Mouse (Mus musculus) embryonic facial prominence, embryonic 14.5 days (tissue): Measurements from ENCODE around the gene Csf2. TPM values are rescaled to one million over a fixed set of nuclear protein-coding genes. Genes with fewer than 3 reads are reported as not detected.

Experiments
- ATAC-seq: fragments of 200-750 bp; cut with Nextera tagmentation; 2 replicates; pipeline ENCODE4 v1.8.0; 2017; ENCODE audit warnings: low read depth, moderate number of reproducible peaks, moderate TSS enrichment
- DNase-seq: peaks from one replicate; pipeline ENCODE4 v3.0.0-alpha.2; 2015; ENCODE audit warnings: low spot score
- H3K27ac ChIP-seq: fragments of 300-500 bp; sonication (generic); replicated peaks from 2 replicates; pipeline ENCODE4 v1.5.1; 2014; ENCODE audit warnings: low read depth, mild to moderate bottlenecking, low read length, moderate library complexity
- H3K27me3 ChIP-seq: fragments of 300-500 bp; sonication (generic); replicated peaks from 2 replicates; pipeline ENCODE4 v1.6.1; 2014; ENCODE audit warnings: low read length; ENCODE audit not compliant: control insufficient read depth, insufficient read depth
- H3K36me3 ChIP-seq: fragments of 300-500 bp; sonication (generic); 2 replicates; pipeline ENCODE4 v1.6.1; 2014; ENCODE audit warnings: low read length, mixed read lengths; ENCODE audit not compliant: control insufficient read depth, insufficient read depth
- H3K4me1 ChIP-seq: fragments of 300-500 bp; sonication (generic); 2 replicates; pipeline ENCODE4 v1.6.1; 2014; ENCODE audit warnings: antibody characterized with exemption, low read length; ENCODE audit not compliant: control insufficient read depth, insufficient read depth
- H3K4me2 ChIP-seq: fragments of 300-500 bp; sonication (generic); 2 replicates; pipeline ENCODE4 v1.6.1; 2014; ENCODE audit warnings: low read depth, mild to moderate bottlenecking, low read length, moderate library complexity, mixed read lengths
- H3K4me3 ChIP-seq: fragments of 300-500 bp; sonication (generic); 2 replicates; pipeline ENCODE4 v1.5.1; 2014; ENCODE audit warnings: low read depth, mild to moderate bottlenecking, low read length
- H3K9ac ChIP-seq: fragments of 300-500 bp; sonication (generic); 2 replicates; pipeline ENCODE4 v1.6.1; 2014; ENCODE audit warnings: low read depth, mild to moderate bottlenecking, low read length, moderate library complexity, mixed read lengths
- H3K9me3 ChIP-seq: fragments of 300-500 bp; sonication (generic); 2 replicates; pipeline ENCODE4 v1.6.1; 2016; ENCODE audit warnings: low read length; ENCODE audit not compliant: control insufficient read depth
- WGBS: fragments of 180-500 bp; shearing (Covaris S2); extraction: QIAGEN DNeasy Blood & Tissue Kit; methylation state at CpG from one replicate; pipeline ENCODE4 v1.1.7; 2014; 5-methylcytosine and 5-hydroxymethylcytosine counted together
- polyA plus RNA-seq: library from polyadenylated mRNA; unstranded; fragments of >200 nt; fragmentation: Nextera tagmentation; extraction: Ambion mirVana; gene quantifications from 2 replicates; pipeline ENCODE4 v1.2.1, GENCODE M21; 2014

Csf2 gene
- polyA plus RNA-seq, 1 experiment from 2014 or later: not detected

- H3K9me3 ChIP-seq: no peaks in the 10 kb centered on the region
- WGBS: 78% methylated on average over 5 of the region's 5 CpGs
These were observed 22.0 kb upstream of the Csf2 start for GRCm38 (mm10) chr11:54271437-54271949.

GRCm38 (mm10) chr11:54269191-54269896 is 19.9 kb upstream of the Csf2 start:
- WGBS: 77% methylated on average over 3 of the region's 3 CpGs
- Histone ChIP-seq H3K9ac (no peak overlapping the region), H3K27me3 (no peaks in the 10 kb centered on the region), H3K4me3 (no peak overlapping the region), H3K4me2 (no peak overlapping the region), H3K36me3 (no peaks in the 10 kb centered on the region), H3K9me3 (no peaks in the 10 kb centered on the region), H3K4me1 (no peaks in the 10 kb centered on the region), H3K27ac (no peak overlapping the region)
- no peak for DNase-seq
- no peak for ATAC-seq

More at GRCm38 (mm10) chr11:54271437-54271949, 22.0 kb upstream of the Csf2 start:
- no peak overlapping the region for H3K4me3 ChIP-seq
- H3K4me1 ChIP-seq: no peaks in the 10 kb centered on the region
- no peaks in the 10 kb centered on the region for H3K36me3 ChIP-seq
- ATAC-seq (no peak), DNase-seq (no peak)
- no peaks in the 10 kb centered on the region for H3K27me3 ChIP-seq
- no peak overlapping the region for H3K9ac ChIP-seq
- no peak overlapping the region for H3K4me2 ChIP-seq
- H3K27ac ChIP-seq: no peak overlapping the region

DNA sequence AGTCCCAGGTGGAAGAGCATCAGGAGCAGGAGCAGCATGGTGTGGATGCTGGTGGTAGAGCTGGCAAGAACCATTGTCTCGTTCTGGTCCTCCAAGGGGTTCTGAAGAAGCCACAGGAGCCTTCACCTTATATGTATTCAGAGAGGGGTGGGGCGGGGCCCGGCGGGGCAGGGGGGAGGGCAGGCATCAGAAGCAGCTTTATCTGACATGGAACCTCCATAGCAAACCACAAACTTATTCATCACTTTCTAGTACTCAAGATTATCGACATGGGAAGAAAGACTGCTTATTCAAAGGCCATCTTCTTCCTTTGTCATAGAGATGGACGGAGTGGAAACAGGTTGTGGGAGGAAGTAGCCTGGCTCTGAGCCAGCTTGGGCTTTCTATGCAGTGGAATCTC is 17.7 kb upstream of the Csf2 start, which contains the start of gene Il3:
TSS of gene Il3 (minus strand) at position 101 of the 400 bp plus-strand sequence.
- Histone ChIP-seq H3K9ac (no peak within 1 kb of the TSS), H3K27me3 (no peaks in the 10 kb centered on the region), H3K27ac (no peak within 1 kb of the TSS), H3K36me3 (no peaks in the 10 kb centered on the region), H3K4me3 (no peak within 1 kb of the TSS), H3K4me1 (no peaks in the 10 kb centered on the region), H3K4me2 (no peak within 1 kb of the TSS), H3K9me3 (no peaks in the 10 kb centered on the region)
- no peak for DNase-seq
- 82% methylated on average over 6 of the region's 6 CpGs for WGBS
- ATAC-seq: no peak

DNA sequence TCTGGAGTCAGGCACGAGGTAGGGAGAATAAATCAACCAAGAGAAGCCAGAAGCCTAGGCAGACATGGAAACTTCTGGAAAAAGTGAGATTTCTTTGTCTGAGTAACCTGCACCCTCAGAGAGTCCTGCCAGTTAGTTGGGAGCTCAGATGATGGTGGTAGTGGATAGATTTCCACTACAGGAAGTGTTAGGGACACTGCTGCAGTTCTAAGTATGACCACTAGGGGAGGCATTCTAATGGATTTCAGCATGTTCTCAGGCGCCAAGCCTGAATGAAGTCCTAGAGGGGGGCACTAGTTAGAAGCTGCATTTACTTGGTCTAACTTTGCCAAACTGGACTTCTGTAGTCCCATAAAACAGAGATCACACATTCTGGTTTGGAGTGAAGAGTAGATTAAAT is 15.1 kb upstream of the Csf2 start:
- Histone ChIP-seq H3K4me3 (no peak overlapping the region), H3K9ac (no peak overlapping the region), H3K9me3 (0 out of 2 replicates have a peak, but pooled peaks cover 5% of the 10 kb centered on the region), H3K27ac (no peak overlapping the region), H3K27me3 (no peaks in the 10 kb centered on the region), H3K36me3 (no peaks in the 10 kb centered on the region), H3K4me1 (no peaks in the 10 kb centered on the region), H3K4me2 (no peak overlapping the region)
- DNase-seq: peak; percentile 44
- 66% methylated on average over 2 of the region's 2 CpGs for WGBS
- no peak for ATAC-seq

GRCm38 (mm10) chr11:54263405-54264031 is 14.1 kb upstream of the Csf2 start:
- Histone ChIP-seq H3K27me3 (no peaks in the 10 kb centered on the region), H3K4me3 (no peak overlapping the region), H3K9ac (no peak overlapping the region), H3K4me2 (no peak overlapping the region), H3K36me3 (no peaks in the 10 kb centered on the region), H3K9me3 (0 out of 2 replicates have a peak, but pooled peaks cover 5% of the 10 kb centered on the region), H3K4me1 (no peaks in the 10 kb centered on the region), H3K27ac (no peak overlapping the region)
- DNase-seq: no peak
- 0% methylated on average over 1 of the region's 1 CpGs for WGBS
- no peak for ATAC-seq

DNA sequence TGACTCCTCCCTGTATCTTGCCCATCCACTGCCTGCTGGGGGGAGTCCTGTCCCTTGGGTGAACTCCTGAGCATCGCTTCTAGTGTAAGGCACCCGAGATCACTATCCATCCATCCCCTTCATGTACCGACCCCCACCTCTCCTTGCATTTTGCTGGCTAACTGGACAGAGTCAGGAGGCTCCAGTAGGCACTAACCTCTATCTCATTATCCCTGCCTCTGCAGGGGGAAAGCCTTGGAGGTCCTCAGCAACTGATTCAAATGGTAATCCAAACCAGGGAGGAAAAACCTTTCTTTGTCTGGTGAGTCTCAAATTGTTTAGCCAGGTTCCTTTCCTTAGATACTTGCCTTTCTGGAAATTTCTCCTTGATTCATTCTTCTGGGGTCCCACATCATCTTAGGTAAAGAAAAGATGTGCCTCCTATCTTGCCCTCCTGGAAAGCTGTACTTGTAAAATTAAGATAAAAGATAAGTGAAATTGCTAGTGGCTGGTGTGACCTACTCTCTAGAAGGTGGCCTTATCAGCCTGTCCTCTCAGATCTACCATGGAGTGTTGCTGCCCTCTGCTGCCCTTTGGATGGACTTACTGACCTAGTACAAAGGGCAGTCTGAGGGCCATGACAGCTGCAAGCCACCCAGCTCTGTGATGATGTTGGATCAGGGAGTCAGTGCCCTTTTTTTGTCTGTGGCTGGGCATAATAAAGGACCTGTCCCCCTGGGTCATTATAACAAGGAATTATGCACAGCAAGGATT is 7.3 kb upstream of the Csf2 start:
- 60% methylated on average over 3 of the region's 3 CpGs for WGBS
- H3K4me3 ChIP-seq: no peak overlapping the region
- ATAC-seq: 0 out of 2 replicates have a peak, but pooled peaks have one; percentile 53
- H3K27me3 ChIP-seq: no peaks in the 10 kb centered on the region
- no peak overlapping the region for H3K27ac ChIP-seq
- no peaks in the 10 kb centered on the region for H3K4me1 ChIP-seq
- DNase-seq: peak; percentile 84
- H3K36me3 ChIP-seq: no peaks in the 10 kb centered on the region
- 0 out of 2 replicates have a peak, but pooled peaks cover 5% of the 10 kb centered on the region for H3K9me3 ChIP-seq
- H3K4me2 ChIP-seq: no peak overlapping the region
- H3K9ac ChIP-seq: no peak overlapping the region

- 60% methylated on average over 4 of the region's 4 CpGs for WGBS
- DNase-seq (peak; percentile 24), ATAC-seq (no peak)
- no peaks in the 10 kb centered on the region for H3K27me3 ChIP-seq
- no peaks in the 10 kb centered on the region for H3K4me1 ChIP-seq
- no peak overlapping the region for H3K9ac ChIP-seq
- H3K27ac ChIP-seq: no peak overlapping the region
- no peaks in the 10 kb centered on the region for H3K9me3 ChIP-seq
- no peak overlapping the region for H3K4me2 ChIP-seq
- no peak overlapping the region for H3K4me3 ChIP-seq
- no peaks in the 10 kb centered on the region for H3K36me3 ChIP-seq
These were observed 4.6 kb upstream of the Csf2 start for GRCm38 (mm10) chr11:54254114-54254513.

DNA sequence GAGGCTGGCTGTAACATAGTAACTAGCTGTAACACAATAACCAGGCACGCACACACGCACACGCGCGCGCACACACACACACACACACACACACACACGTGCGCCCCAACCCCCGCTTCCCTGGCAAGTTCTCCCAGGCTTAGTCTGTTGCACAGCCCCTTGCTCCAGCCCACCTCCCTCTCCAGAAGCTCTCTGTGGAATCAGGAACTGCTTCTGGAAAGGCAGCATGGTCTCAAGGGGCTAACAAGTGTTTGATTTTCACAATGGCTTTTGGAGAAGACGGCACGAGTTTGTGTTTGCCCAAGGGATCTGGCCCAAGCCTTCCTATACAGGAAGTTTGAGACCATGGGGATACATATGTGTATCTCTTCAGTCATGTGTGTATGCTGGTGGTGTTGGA is 1.1 kb upstream of the Csf2 start:
- H3K27me3 ChIP-seq: no peaks in the 10 kb centered on the region
- no peaks in the 10 kb centered on the region for H3K9me3 ChIP-seq
- no peak overlapping the region for H3K27ac ChIP-seq
- ATAC-seq: no peak
- 88% methylated on average over 11 of the region's 11 CpGs for WGBS
- no peak overlapping the region for H3K9ac ChIP-seq
- no peak overlapping the region for H3K4me3 ChIP-seq
- no peak overlapping the region for H3K4me2 ChIP-seq
- no peaks in the 10 kb centered on the region for H3K36me3 ChIP-seq
- DNase-seq: no peak
- no peaks in the 10 kb centered on the region for H3K4me1 ChIP-seq
